Mouse (Mus musculus): ENCODE measurements around the gene Slc17a9. TPM values are rescaled to one million over a fixed set of nuclear protein-coding genes. Genes with fewer than 3 reads are reported as not detected.
"Not testable (repeated sequence)": the region's sequence is repeated elsewhere in the genome, so short reads cannot be mapped to it uniquely, and the experiment has no call there.

The Slc17a9 gene
- polyA plus RNA-seq, 1 experiment from 2014 or later: 3.6 TPM

- no peak for TF ChIP-seq EP300 (optimal IDR thresholded peaks at IDR 0.05)
- TF ChIP-seq CTCF (IDR thresholded peaks at IDR 0.05; ENCODE audit: low read depth): no peak
- ATAC-seq (ENCODE audit: low FRiP score, low TSS enrichment) (no peak), DNase-seq (ENCODE audit: low spot score) (no peak)
- H3K9ac ChIP-seq (ENCODE audit: low read length): peak overlapping the region; percentile 100
- peak overlapping the region; percentile 99 for H3K4me3 ChIP-seq (ENCODE audit: low read depth, low read length)
- 61% methylated on average over 4 of the region's 4 CpGs for WGBS
- peaks cover 7% of the 10 kb centered on the region; the same call in 1 of the 2 replicates for H3K4me1 ChIP-seq (replicated peaks; ENCODE audit: control insufficient read depth, insufficient read depth)
- H3K9me3 ChIP-seq (ENCODE audit: control insufficient read depth, low read length): no peaks in the 10 kb centered on the region
- peaks cover 6% of the 10 kb centered on the region for H3K36me3 ChIP-seq (ENCODE audit: control insufficient read depth, insufficient read depth, low read length)
- peak overlapping the region; percentile 98 for H3K27ac ChIP-seq (replicated peaks)
- H3K4me2 ChIP-seq (replicated peaks; ENCODE audit: low read depth): peak overlapping the region; percentile 68
- H3K27me3 ChIP-seq (ENCODE audit: control insufficient read depth, insufficient read depth, low read length): no peaks in the 10 kb centered on the region
These were observed 13.5 kb upstream of the Slc17a9 start for GRCm38 (mm10) chr2:180711527-180711926.

- Histone ChIP-seq H3K9me3 (ENCODE audit: control insufficient read depth, low read length) (no peaks in the 10 kb centered on the region), H3K4me2 (replicated peaks; ENCODE audit: low read depth) (no peak overlapping the region), H3K9ac (ENCODE audit: low read length) (no peak overlapping the region), H3K27me3 (ENCODE audit: control insufficient read depth, insufficient read depth, low read length) (no peaks in the 10 kb centered on the region), H3K4me1 (replicated peaks; ENCODE audit: control insufficient read depth, insufficient read depth) (peaks cover 7% of the 10 kb centered on the region; the same call in 1 of the 2 replicates), H3K27ac (replicated peaks) (no peak overlapping the region), H3K4me3 (ENCODE audit: low read depth, low read length) (no peak overlapping the region), H3K36me3 (ENCODE audit: control insufficient read depth, insufficient read depth, low read length) (peaks cover 6% of the 10 kb centered on the region)
- WGBS: 89% methylated on average over 5 of the region's 5 CpGs
- no peak for ATAC-seq (ENCODE audit: low FRiP score, low TSS enrichment)
- TF ChIP-seq EP300 (optimal IDR thresholded peaks at IDR 0.05) (no peak), CTCF (IDR thresholded peaks at IDR 0.05; ENCODE audit: low read depth) (no peak)
- DNase-seq (ENCODE audit: low spot score): no peak
These were observed 12.9 kb upstream of the Slc17a9 start for GRCm38 (mm10) chr2:180712037-180712689.

- not testable (repeated sequence) for H3K4me3 ChIP-seq (ENCODE audit: low read depth, low read length); H3K27me3 ChIP-seq (ENCODE audit: control insufficient read depth, insufficient read depth, low read length); H3K27ac ChIP-seq (replicated peaks); H3K4me2 ChIP-seq (replicated peaks; ENCODE audit: low read depth); DNase-seq (ENCODE audit: low spot score); H3K9me3 ChIP-seq (ENCODE audit: control insufficient read depth, low read length); ATAC-seq (ENCODE audit: low FRiP score, low TSS enrichment); H3K4me1 ChIP-seq (replicated peaks; ENCODE audit: control insufficient read depth, insufficient read depth); H3K9ac ChIP-seq (ENCODE audit: low read length)
- peaks cover 24% of the 10 kb centered on the region for H3K36me3 ChIP-seq (ENCODE audit: control insufficient read depth, insufficient read depth, low read length)
- 73% methylated on average over 5 of the region's 5 CpGs for WGBS
These were observed 2.3 kb upstream of the Slc17a9 start for GRCm38 (mm10) chr2:180722748-180723147.

GRCm38 (mm10) chr2:180723865-180724264, 1.2 kb upstream of the Slc17a9 start:
- WGBS: 53% methylated on average over 2 of the region's 2 CpGs
- Histone ChIP-seq H3K4me2 (replicated peaks; ENCODE audit: low read depth) (no peak overlapping the region), H3K4me1 (replicated peaks; ENCODE audit: control insufficient read depth, insufficient read depth) (no peaks in the 10 kb centered on the region; the same call in 1 of the 2 replicates), H3K27ac (replicated peaks) (no peak overlapping the region), H3K9ac (ENCODE audit: low read length) (no peak overlapping the region), H3K27me3 (ENCODE audit: control insufficient read depth, insufficient read depth, low read length) (no peaks in the 10 kb centered on the region), H3K9me3 (ENCODE audit: control insufficient read depth, low read length) (no peaks in the 10 kb centered on the region), H3K4me3 (ENCODE audit: low read depth, low read length) (no peak overlapping the region), H3K36me3 (ENCODE audit: control insufficient read depth, insufficient read depth, low read length) (peaks cover 20% of the 10 kb centered on the region)
- ATAC-seq (ENCODE audit: low FRiP score, low TSS enrichment) (no peak), DNase-seq (ENCODE audit: low spot score) (no peak)
- TF ChIP-seq EP300 (optimal IDR thresholded peaks at IDR 0.05) (no peak), CTCF (IDR thresholded peaks at IDR 0.05; ENCODE audit: low read depth) (no peak)

GRCm38 (mm10) chr2:180725414-180725778, 333 bp downstream of the Slc17a9 start:
- no peaks in the 10 kb centered on the region; the same call in 1 of the 2 replicates for H3K4me1 ChIP-seq (replicated peaks; ENCODE audit: control insufficient read depth, insufficient read depth)
- WGBS: 0% methylated on average over 6 of the region's 6 CpGs
- H3K27me3 ChIP-seq (ENCODE audit: control insufficient read depth, insufficient read depth, low read length): no peaks in the 10 kb centered on the region
- ATAC-seq (ENCODE audit: low FRiP score, low TSS enrichment): peak; percentile 30
- H3K36me3 ChIP-seq (ENCODE audit: control insufficient read depth, insufficient read depth, low read length): peaks cover 14% of the 10 kb centered on the region
- H3K27ac ChIP-seq (replicated peaks): no peak overlapping the region
- peak overlapping the region; percentile 57 for H3K4me2 ChIP-seq (replicated peaks; ENCODE audit: low read depth)
- TF ChIP-seq EP300 (optimal IDR thresholded peaks at IDR 0.05) (no peak), CTCF (IDR thresholded peaks at IDR 0.05; ENCODE audit: low read depth) (no peak)
- DNase-seq (ENCODE audit: low spot score): no peak
- no peaks in the 10 kb centered on the region for H3K9me3 ChIP-seq (ENCODE audit: control insufficient read depth, low read length)
- H3K9ac ChIP-seq (ENCODE audit: low read length): peak overlapping the region; percentile 48
- H3K4me3 ChIP-seq (ENCODE audit: low read depth, low read length): peak overlapping the region; percentile 29

- Histone ChIP-seq H3K9ac (ENCODE audit: low read length) (0 out of 2 replicates have a peak overlapping the region, but pooled peaks have one; percentile 48), H3K4me2 (replicated peaks; ENCODE audit: low read depth) (peak overlapping the region; percentile 57), H3K36me3 (ENCODE audit: control insufficient read depth, insufficient read depth, low read length) (peaks cover 14% of the 10 kb centered on the region), H3K27ac (replicated peaks) (no peak overlapping the region), H3K4me1 (replicated peaks; ENCODE audit: control insufficient read depth, insufficient read depth) (no peaks in the 10 kb centered on the region; the same call in 1 of the 2 replicates), H3K4me3 (ENCODE audit: low read depth, low read length) (no peak overlapping the region), H3K27me3 (ENCODE audit: control insufficient read depth, insufficient read depth, low read length) (no peaks in the 10 kb centered on the region), H3K9me3 (ENCODE audit: control insufficient read depth, low read length) (no peaks in the 10 kb centered on the region)
- no peak for ATAC-seq (ENCODE audit: low FRiP score, low TSS enrichment)
- 17% methylated on average over 8 of the region's 8 CpGs for WGBS
- TF ChIP-seq CTCF (IDR thresholded peaks at IDR 0.05; ENCODE audit: low read depth): no peak
- TF ChIP-seq EP300 (optimal IDR thresholded peaks at IDR 0.05): no peak
- DNase-seq (ENCODE audit: low spot score): no peak
These were observed 980 bp downstream of the Slc17a9 start for GRCm38 (mm10) chr2:180725856-180726629.

Measured in stomach, postnatal 0 days (tissue).